Mouse (Mus musculus): ENCODE data around the gene Pih1d2. TPM values are rescaled to one million over a fixed set of nuclear protein-coding genes. Genes with fewer than 3 reads are reported as not detected.

The Pih1d2 gene
- polyA plus RNA-seq, 1 experiment from 2014 or later, result 2.9 TPM

GRCm38 (mm10) chr9:50670690-50671089 is 53.6 kb downstream of the Pih1d2 start:
- no peak overlapping the region for H3K27ac ChIP-seq (replicated peaks; ENCODE audit: low read depth, low read length)
- H3K4me1 ChIP-seq (ENCODE audit: control insufficient read depth, insufficient read depth, low read length), result no peaks in the 10 kb centered on the region
- H3K4me2 ChIP-seq (ENCODE audit: low read length), result no peak overlapping the region
- no peaks in the 10 kb centered on the region for H3K27me3 ChIP-seq (ENCODE audit: control insufficient read depth, insufficient read depth, low read length)
- DNase-seq (peak; percentile 71), ATAC-seq (ENCODE audit: low FRiP score, low TSS enrichment) (no peak)
- H3K4me3 ChIP-seq (replicated peaks; ENCODE audit: low read depth, low read length), result no peak overlapping the region
- H3K9me3 ChIP-seq (ENCODE audit: control insufficient read depth, low read length), result no peaks in the 10 kb centered on the region
- H3K9ac ChIP-seq (replicated peaks; ENCODE audit: low read length), result no peak overlapping the region
- peaks cover 54% of the 10 kb centered on the region for H3K36me3 ChIP-seq (ENCODE audit: control insufficient read depth, insufficient read depth, low read length)
- 32% methylated on average over 5 of the region's 5 CpGs for WGBS

Other genes starting within 250 kb of the Pih1d2 start
- gene Plet1, start 122.8 kb upstream of the Pih1d2 start, polyA plus RNA-seq (2014; fragmentation: Nextera tagmentation; extraction: Ambion mirVana), result 0.39 and 0.50 TPM in 2 replicates
- 118 and 122 TPM in 2 replicates for gene Pts, start 88.6 kb upstream of the Pih1d2 start, polyA plus RNA-seq (2014; fragmentation: Nextera tagmentation; extraction: Ambion mirVana)
- 21.7 and 23.1 TPM in 2 replicates for gene Il18, start 62.5 kb upstream of the Pih1d2 start, polyA plus RNA-seq (2014; fragmentation: Nextera tagmentation; extraction: Ambion mirVana)
- gene Bco2, start 62.1 kb upstream of the Pih1d2 start, polyA plus RNA-seq (2014; fragmentation: Nextera tagmentation; extraction: Ambion mirVana), result 0.20 and 0.23 TPM in 2 replicates
- 0.22 and 0.33 TPM in 2 replicates for gene Tex12, start 56.0 kb upstream of the Pih1d2 start, polyA plus RNA-seq (2014; fragmentation: Nextera tagmentation; extraction: Ambion mirVana)
- 234 and 235 TPM in 2 replicates for gene Sdhd, start 13.5 kb upstream of the Pih1d2 start, polyA plus RNA-seq (2014; fragmentation: Nextera tagmentation; extraction: Ambion mirVana)
- gene Timm8b, start 13.4 kb upstream of the Pih1d2 start, polyA plus RNA-seq (2014; fragmentation: Nextera tagmentation; extraction: Ambion mirVana), result 396 and 508 TPM in 2 replicates
- 24.2 and 25.6 TPM in 2 replicates for gene Nkapd1, start 143 bp downstream of the Pih1d2 start, polyA plus RNA-seq (2014; fragmentation: Nextera tagmentation; extraction: Ambion mirVana)
- gene Dlat, start 42.5 kb downstream of the Pih1d2 start, polyA plus RNA-seq (2014; fragmentation: Nextera tagmentation; extraction: Ambion mirVana), result 48.6 and 54.9 TPM in 2 replicates
- gene Dixdc1, start 122.2 kb downstream of the Pih1d2 start, polyA plus RNA-seq (2014; fragmentation: Nextera tagmentation; extraction: Ambion mirVana), result 31.5 and 35.1 TPM in 2 replicates
- gene 2310030G06Rik, start 129.2 kb downstream of the Pih1d2 start, polyA plus RNA-seq (2014; fragmentation: Nextera tagmentation; extraction: Ambion mirVana), result 0.89 and 1.1 TPM in 2 replicates
- 2.5 and 3.7 TPM in 2 replicates for gene Cryab, start 134.0 kb downstream of the Pih1d2 start, polyA plus RNA-seq (2014; fragmentation: Nextera tagmentation; extraction: Ambion mirVana)
- gene Hspb2, start 135.0 kb downstream of the Pih1d2 start, polyA plus RNA-seq (2014; fragmentation: Nextera tagmentation; extraction: Ambion mirVana), result 1.5 TPM in 1 of 2 replicates, not detected in the other
- 12.5 and 14.3 TPM in 2 replicates for gene Fdxacb1, start 150.9 kb downstream of the Pih1d2 start, polyA plus RNA-seq (2014; fragmentation: Nextera tagmentation; extraction: Ambion mirVana)
- 57.7 and 60.3 TPM in 2 replicates for gene Alg9, start 157.7 kb downstream of the Pih1d2 start, polyA plus RNA-seq (2014; fragmentation: Nextera tagmentation; extraction: Ambion mirVana)
- 56.2 and 59.7 TPM in 2 replicates for gene 1110032A03Rik, start 158.2 kb downstream of the Pih1d2 start, polyA plus RNA-seq (2014; fragmentation: Nextera tagmentation; extraction: Ambion mirVana)
- 31.3 and 47.8 TPM in 2 replicates for gene Ppp2r1b, start 228.0 kb downstream of the Pih1d2 start, polyA plus RNA-seq (2014; fragmentation: Nextera tagmentation; extraction: Ambion mirVana)

Data from midbrain, embryonic 14.5 days (tissue).